Mouse (Mus musculus) liver, embryonic 14.5 days (tissue): Measurements from ENCODE around the gene Ddx31.

Source experiments
- CTCF ChIP-seq: IDR thresholded peaks from 2 replicates; pipeline ENCODE4 v1.5.1; 2016; ENCODE audit warnings: antibody characterized with exemption, low read depth, control low read depth
- EP300 ChIP-seq: IDR thresholded peaks from 2 replicates; pipeline ENCODE4 v1.6.1; 2016; ENCODE audit warnings: antibody characterized with exemption, low read depth

DNA sequence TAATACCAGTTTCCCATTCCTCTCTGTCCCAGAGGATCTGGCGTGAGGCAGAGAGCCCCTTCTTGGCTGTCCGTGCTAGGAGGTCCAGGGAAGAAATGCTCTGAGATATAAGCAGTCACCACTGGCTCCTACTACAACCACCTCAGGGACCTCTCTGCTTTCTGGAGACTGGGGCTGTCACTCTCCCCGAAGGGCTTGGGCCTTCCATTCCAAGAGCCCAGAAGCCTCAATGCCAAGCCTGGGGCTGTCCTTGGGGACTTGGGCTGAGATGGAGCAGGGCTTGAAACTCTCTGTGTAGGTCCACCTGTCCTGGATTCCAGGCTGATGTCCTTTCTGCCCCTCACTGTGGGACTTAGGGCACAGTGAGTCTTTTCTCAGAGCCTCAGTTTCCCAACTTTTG is 70.7 kb downstream of the Ddx31 start:
- TF ChIP-seq CTCF, result no peak
- no peak for TF ChIP-seq EP300
